Mouse (Mus musculus): Measurements from ENCODE around the gene Cubn. TPM values are rescaled to one million over a fixed set of nuclear protein-coding genes. Genes with fewer than 3 reads are reported as not detected.

The Cubn gene
- polyA plus RNA-seq, 1 experiment from 2014 or later: 0.38 TPM

- Histone ChIP-seq H3K4me3 (ENCODE audit: low read depth, low read length) (no peak overlapping the region), H3K4me2 (ENCODE audit: low read depth, low read length) (no peak overlapping the region), H3K27me3 (replicated peaks; ENCODE audit: control insufficient read depth, insufficient read depth, low read length) (no peaks in the 10 kb centered on the region), H3K9ac (ENCODE audit: low read depth, low read length) (no peak overlapping the region), H3K4me1 (ENCODE audit: control insufficient read depth, insufficient read depth, low read length) (peaks cover 4% of the 10 kb centered on the region; the same call in 1 of the 2 replicates), H3K36me3 (ENCODE audit: control insufficient read depth, insufficient read depth, low read length) (no peaks in the 10 kb centered on the region), H3K27ac (replicated peaks; ENCODE audit: low read depth, low read length) (no peak overlapping the region), H3K9me3 (ENCODE audit: control insufficient read depth, low read length) (no peaks in the 10 kb centered on the region)
- WGBS: 50% methylated on average over 2 of the region's 2 CpGs
- no peak for ATAC-seq (ENCODE audit: low read depth)
- DNase-seq (ENCODE audit: low spot score): no peak
Observed at GRCm38 (mm10) chr2:13527125-13527524, 35.5 kb upstream of the Cubn start.

GRCm38 (mm10) chr2:13526205-13526604, 34.6 kb upstream of the Cubn start:
- Histone ChIP-seq H3K27me3 (replicated peaks; ENCODE audit: control insufficient read depth, insufficient read depth, low read length) (no peaks in the 10 kb centered on the region), H3K4me1 (ENCODE audit: control insufficient read depth, insufficient read depth, low read length) (peaks cover 4% of the 10 kb centered on the region; the same call in 1 of the 2 replicates), H3K36me3 (ENCODE audit: control insufficient read depth, insufficient read depth, low read length) (no peaks in the 10 kb centered on the region), H3K9ac (ENCODE audit: low read depth, low read length) (no peak overlapping the region), H3K27ac (replicated peaks; ENCODE audit: low read depth, low read length) (no peak overlapping the region), H3K9me3 (ENCODE audit: control insufficient read depth, low read length) (no peaks in the 10 kb centered on the region), H3K4me2 (ENCODE audit: low read depth, low read length) (no peak overlapping the region), H3K4me3 (ENCODE audit: low read depth, low read length) (no peak overlapping the region)
- ATAC-seq (ENCODE audit: low read depth): no peak
- DNase-seq (ENCODE audit: low spot score): no peak
- WGBS: 88% methylated on average over 2 of the region's 2 CpGs

DNA sequence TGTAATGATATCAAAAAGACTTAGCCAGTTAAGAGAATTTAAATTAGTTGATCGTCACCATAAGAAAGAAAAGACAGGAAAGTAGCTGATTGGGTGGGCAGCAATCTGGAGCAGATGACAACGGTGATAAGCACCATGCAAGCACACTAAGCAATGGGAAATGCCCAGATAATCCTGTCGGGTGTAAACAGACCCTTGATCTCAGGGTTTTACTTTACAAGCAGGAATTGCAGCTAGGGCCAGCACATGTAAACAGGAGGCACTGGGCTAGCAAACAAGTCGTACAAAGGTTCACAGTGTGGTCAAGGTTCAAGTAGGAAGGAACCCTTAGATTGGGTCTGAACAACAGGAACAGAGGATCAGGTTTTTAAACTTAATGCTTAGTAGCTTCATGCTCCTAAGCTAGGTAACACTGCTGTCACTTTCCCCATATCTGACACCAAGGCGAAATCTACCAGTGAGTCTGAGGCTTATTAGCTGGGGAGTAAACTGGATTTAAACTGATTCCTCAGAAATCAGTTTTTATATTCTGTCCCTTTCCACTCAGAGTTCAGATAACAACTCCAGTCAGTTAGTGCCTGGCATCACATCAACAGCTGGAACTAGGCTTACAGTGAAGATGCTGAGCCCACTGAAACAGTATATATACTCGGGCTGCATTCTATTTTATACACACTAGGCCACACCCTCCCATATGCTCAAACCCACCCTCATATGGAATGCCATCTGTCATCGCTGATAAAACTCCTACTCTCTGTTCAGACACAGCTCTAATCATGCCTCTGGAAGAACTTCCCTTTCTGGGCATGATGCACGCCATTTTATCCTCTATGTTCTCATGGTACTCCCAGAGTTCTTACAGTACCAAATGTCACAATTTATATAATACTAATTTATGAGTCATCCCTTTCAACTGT, 32.2 kb upstream of the Cubn start:
- DNase-seq (ENCODE audit: low spot score): peak; percentile 79

DNA sequence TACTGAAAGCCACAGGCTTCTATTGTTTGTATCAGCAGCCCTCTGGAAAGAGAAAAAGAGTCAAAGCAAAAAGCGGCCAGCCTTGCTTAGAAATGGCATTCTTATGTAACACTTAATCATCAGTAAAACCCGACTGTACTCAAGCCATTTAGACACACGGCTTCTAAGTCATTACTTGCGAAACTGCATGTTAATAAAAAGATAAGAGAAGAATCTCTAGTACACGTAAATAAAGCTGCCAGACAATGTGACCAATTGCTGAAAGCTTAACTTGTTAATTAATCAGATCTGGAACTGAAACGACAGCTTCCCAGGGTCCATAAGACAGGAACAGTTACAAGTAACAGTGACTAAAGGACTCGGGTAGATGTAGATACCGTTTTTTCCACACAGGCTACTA, 30.5 kb upstream of the Cubn start:
- 67% methylated on average over 8 of the region's 8 CpGs for WGBS
- Histone ChIP-seq H3K4me1 (ENCODE audit: control insufficient read depth, insufficient read depth, low read length) (no peaks in the 10 kb centered on the region), H3K9ac (ENCODE audit: low read depth, low read length) (no peak overlapping the region), H3K4me2 (ENCODE audit: low read depth, low read length) (no peak overlapping the region), H3K27ac (replicated peaks; ENCODE audit: low read depth, low read length) (no peak overlapping the region), H3K27me3 (replicated peaks; ENCODE audit: control insufficient read depth, insufficient read depth, low read length) (no peaks in the 10 kb centered on the region), H3K9me3 (ENCODE audit: control insufficient read depth, low read length) (no peaks in the 10 kb centered on the region), H3K36me3 (ENCODE audit: control insufficient read depth, insufficient read depth, low read length) (0 out of 2 replicates have a peak, but pooled peaks cover 5% of the 10 kb centered on the region), H3K4me3 (ENCODE audit: low read depth, low read length) (no peak overlapping the region)
- DNase-seq (ENCODE audit: low spot score): no peak
- ATAC-seq (ENCODE audit: low read depth): no peak

More for the DNA sequence above, 32.2 kb upstream of the Cubn start:
- Histone ChIP-seq H3K36me3 (ENCODE audit: control insufficient read depth, insufficient read depth, low read length) (0 out of 2 replicates have a peak, but pooled peaks cover 5% of the 10 kb centered on the region), H3K27ac (replicated peaks; ENCODE audit: low read depth, low read length) (peak overlapping the region; percentile 39; the same call in 1 of the 2 replicates), H3K27me3 (replicated peaks; ENCODE audit: control insufficient read depth, insufficient read depth, low read length) (no peaks in the 10 kb centered on the region), H3K9me3 (ENCODE audit: control insufficient read depth, low read length) (no peaks in the 10 kb centered on the region), H3K4me3 (ENCODE audit: low read depth, low read length) (no peak overlapping the region), H3K4me1 (ENCODE audit: control insufficient read depth, insufficient read depth, low read length) (peaks cover 4% of the 10 kb centered on the region; the same call in 1 of the 2 replicates), H3K4me2 (ENCODE audit: low read depth, low read length) (no peak overlapping the region), H3K9ac (ENCODE audit: low read depth, low read length) (no peak overlapping the region)
- ATAC-seq (ENCODE audit: low read depth): peak; percentile 87
- WGBS: 50% methylated on average over 8 of the region's 8 CpGs

- H3K9me3 ChIP-seq (ENCODE audit: control insufficient read depth, low read length): no peaks in the 10 kb centered on the region
- peaks cover 9% of the 10 kb centered on the region; the same call in 1 of the 2 replicates for H3K36me3 ChIP-seq (ENCODE audit: control insufficient read depth, insufficient read depth, low read length)
- no peak overlapping the region for H3K27ac ChIP-seq (replicated peaks; ENCODE audit: low read depth, low read length)
- no peak for ATAC-seq (ENCODE audit: low read depth)
- WGBS: 53% methylated on average over 4 of the region's 4 CpGs
- no peaks in the 10 kb centered on the region for H3K4me1 ChIP-seq (ENCODE audit: control insufficient read depth, insufficient read depth, low read length)
- no peak for DNase-seq (ENCODE audit: low spot score)
- H3K4me2 ChIP-seq (ENCODE audit: low read depth, low read length): no peak overlapping the region
- no peak overlapping the region for H3K4me3 ChIP-seq (ENCODE audit: low read depth, low read length)
- H3K9ac ChIP-seq (ENCODE audit: low read depth, low read length): no peak overlapping the region
- no peaks in the 10 kb centered on the region for H3K27me3 ChIP-seq (replicated peaks; ENCODE audit: control insufficient read depth, insufficient read depth, low read length)
Observed at GRCm38 (mm10) chr2:13514949-13515348, 23.3 kb upstream of the Cubn start.

GRCm38 (mm10) chr2:13502717-13503116, 11.1 kb upstream of the Cubn start:
- WGBS: 90% methylated on average over 2 of the region's 2 CpGs
- Histone ChIP-seq H3K4me3 (ENCODE audit: low read depth, low read length) (no peak overlapping the region), H3K27ac (replicated peaks; ENCODE audit: low read depth, low read length) (no peak overlapping the region), H3K9me3 (ENCODE audit: control insufficient read depth, low read length) (no peaks in the 10 kb centered on the region), H3K27me3 (replicated peaks; ENCODE audit: control insufficient read depth, insufficient read depth, low read length) (no peaks in the 10 kb centered on the region), H3K4me1 (ENCODE audit: control insufficient read depth, insufficient read depth, low read length) (no peaks in the 10 kb centered on the region), H3K4me2 (ENCODE audit: low read depth, low read length) (no peak overlapping the region), H3K36me3 (ENCODE audit: control insufficient read depth, insufficient read depth, low read length) (no peaks in the 10 kb centered on the region), H3K9ac (ENCODE audit: low read depth, low read length) (no peak overlapping the region)
- DNase-seq (ENCODE audit: low spot score) (no peak), ATAC-seq (ENCODE audit: low read depth) (no peak)

DNA sequence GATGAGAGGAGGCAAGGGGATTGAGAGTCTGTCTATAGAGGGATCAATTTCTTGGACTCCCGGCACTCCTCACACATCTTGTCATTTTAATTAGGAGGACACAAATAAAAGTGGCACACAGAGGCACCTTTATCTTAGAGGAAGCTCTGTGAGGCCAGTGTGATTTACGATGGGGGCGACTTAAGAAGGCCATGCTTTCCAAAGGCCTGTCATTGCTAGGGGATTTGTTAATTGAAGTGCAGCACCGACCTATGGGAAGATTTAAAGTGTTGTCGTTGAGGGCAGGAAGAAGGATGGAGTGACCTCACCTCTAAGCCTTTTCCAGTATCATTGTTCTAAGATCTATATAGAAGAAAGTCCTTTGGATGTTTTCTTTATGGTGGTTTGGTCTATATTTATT, 9.9 kb upstream of the Cubn start:
- DNase-seq (ENCODE audit: low spot score) (no peak), ATAC-seq (ENCODE audit: low read depth) (no peak)
- no peaks in the 10 kb centered on the region for H3K36me3 ChIP-seq (ENCODE audit: control insufficient read depth, insufficient read depth, low read length)
- no peak overlapping the region for H3K4me2 ChIP-seq (ENCODE audit: low read depth, low read length)
- H3K27ac ChIP-seq (replicated peaks; ENCODE audit: low read depth, low read length): no peak overlapping the region
- no peaks in the 10 kb centered on the region for H3K4me1 ChIP-seq (ENCODE audit: control insufficient read depth, insufficient read depth, low read length)
- H3K9me3 ChIP-seq (ENCODE audit: control insufficient read depth, low read length): no peaks in the 10 kb centered on the region
- H3K9ac ChIP-seq (ENCODE audit: low read depth, low read length): no peak overlapping the region
- H3K27me3 ChIP-seq (replicated peaks; ENCODE audit: control insufficient read depth, insufficient read depth, low read length): no peaks in the 10 kb centered on the region
- 53% methylated on average over 5 of the region's 5 CpGs for WGBS
- no peak overlapping the region for H3K4me3 ChIP-seq (ENCODE audit: low read depth, low read length)

DNA sequence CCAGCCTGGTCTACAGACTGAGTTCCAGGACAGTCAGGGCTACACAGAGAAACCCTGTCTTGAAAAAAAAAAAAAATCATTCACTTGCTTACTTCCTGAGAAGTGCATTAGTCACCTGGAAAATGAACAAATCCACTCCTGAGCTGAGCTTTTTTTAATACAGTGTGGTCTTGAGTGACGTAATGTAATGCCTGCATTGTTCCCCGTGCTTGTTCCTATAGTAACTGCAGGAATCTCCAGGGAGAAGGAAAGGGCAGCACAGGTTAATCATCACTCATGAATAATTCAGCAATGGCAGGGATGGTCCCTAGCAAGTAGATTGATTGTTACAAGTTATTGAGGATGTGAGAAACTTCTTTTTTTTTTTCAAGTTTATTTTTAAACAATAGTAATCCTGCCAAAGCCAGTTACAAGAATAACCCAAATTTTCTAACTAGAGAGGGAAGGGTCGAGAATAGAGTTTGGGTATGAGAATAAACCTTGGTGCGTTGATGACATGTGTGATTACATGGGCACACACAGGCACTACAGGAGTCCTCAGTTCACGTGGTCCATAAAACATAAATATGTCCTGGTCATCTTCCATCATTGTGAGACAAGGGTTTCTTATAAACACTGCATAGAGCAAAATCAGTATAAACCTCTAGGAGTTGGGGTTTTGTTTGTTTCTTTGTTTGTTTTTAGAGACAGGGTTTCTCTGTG, 8.8 kb upstream of the Cubn start:
- Histone ChIP-seq H3K9ac (ENCODE audit: low read depth, low read length) (no peak overlapping the region), H3K4me2 (ENCODE audit: low read depth, low read length) (no peak overlapping the region), H3K4me1 (ENCODE audit: control insufficient read depth, insufficient read depth, low read length) (no peaks in the 10 kb centered on the region), H3K9me3 (ENCODE audit: control insufficient read depth, low read length) (no peaks in the 10 kb centered on the region), H3K27ac (replicated peaks; ENCODE audit: low read depth, low read length) (no peak overlapping the region), H3K36me3 (ENCODE audit: control insufficient read depth, insufficient read depth, low read length) (no peaks in the 10 kb centered on the region), H3K4me3 (ENCODE audit: low read depth, low read length) (no peak overlapping the region), H3K27me3 (replicated peaks; ENCODE audit: control insufficient read depth, insufficient read depth, low read length) (no peaks in the 10 kb centered on the region)
- ATAC-seq (ENCODE audit: low read depth): peak; percentile 47; the same call in 1 of the 2 replicates
- WGBS: 66% methylated on average over 5 of the region's 5 CpGs
- peak; percentile 24 for DNase-seq (ENCODE audit: low spot score)

All from embryonic facial prominence, embryonic 14.5 days (tissue).